9 mouse cellular contexts compared by ENCODE assay signal in genomic region chr10:80423562-80423961, GRCm38 (mm10). TPM values are rescaled to one million over a fixed set of nuclear protein-coding genes. Genes with fewer than 3 reads are reported as not detected.
A peak's percentile ranks its signal among the peaks of the same experiment; 100 is the strongest.
DNase-seq lines count a peak whose midpoint lies in the region; ATAC-seq and TF ChIP-seq lines count a peak whose summit lies in the region.
"Had no signal": no experiment of that assay in that cellular context is flagged by ENCODE, and none has a peak within 500 bp of the region (broad histone marks: within the 10 kb centered on the region; RNA-seq: fewer than 3 reads in every experiment).

No protein-coding gene starts in this region.

- no peak; a peak in 2 of 4 replicates for TF ChIP-seq POLR2A in MEL (IDR thresholded peaks at IDR 0.05; ENCODE audit: control insufficient read depth in 1 of 2, insufficient read depth in 1 of 2, low read depth in 1 of 2, low read length in 2 of 2, poor library complexity in 1 of 2)
- TF ChIP-seq POLR2A in kidney, adult 2 months (IDR thresholded peaks at IDR 0.05; ENCODE audit: low read depth, low read length): no peak

- no peak overlapping the region for H3K4me2 ChIP-seq in kidney, embryonic 16.5 days (replicated peaks; ENCODE audit: low read depth, low read length)
- H3K4me2 ChIP-seq in forebrain, embryonic 13.5 days: no peak overlapping the region

- H3K27me3 ChIP-seq in kidney, embryonic 16.5 days (ENCODE audit: insufficient read depth, low read length): no peaks in the 10 kb centered on the region
- H3K27me3 ChIP-seq in MEL (ENCODE audit: control insufficient read depth in 1 of 2, insufficient read depth in 2 of 2, low read length in 2 of 2): no peaks in the 10 kb centered on the region
- H3K27me3 ChIP-seq in forebrain, embryonic 13.5 days: no peaks in the 10 kb centered on the region
- H3K27me3 ChIP-seq in kidney, adult 2 months (replicated peaks; ENCODE audit: control insufficient read depth, insufficient read depth, low read length): no peaks in the 10 kb centered on the region

- TF ChIP-seq RAD21 in MEL (IDR thresholded peaks at IDR 0.05; ENCODE audit: low read depth, low read length): no peak

- TF ChIP-seq CTCF in MEL (IDR thresholded peaks at IDR 0.05 in 2 of 3, conservative IDR thresholded peaks at IDR 0.05 in 1 of 3; ENCODE audit: control insufficient read depth in 1 of 3, insufficient read depth in 1 of 3, low read depth in 2 of 3, low read length in 3 of 3, poor library complexity in 1 of 3, severe bottlenecking in 1 of 3): no peak
- TF ChIP-seq CTCF in layer of hippocampus, adult 2 months (conservative IDR thresholded peaks at IDR 0.05): no peak
- TF ChIP-seq CTCF in kidney, adult 2 months (conservative IDR thresholded peaks at IDR 0.05; ENCODE audit: insufficient read depth, insufficient read length, low read depth, low read length): no peak

- H3K9me3 ChIP-seq in kidney, embryonic 16.5 days (ENCODE audit: low read length): peaks cover 6% of the 10 kb centered on the region; the same call in 1 of the 2 replicates
- H3K9me3 ChIP-seq in MEL (replicated peaks; ENCODE audit: insufficient read depth, low read length): no peaks in the 10 kb centered on the region
- peaks cover 6% of the 10 kb centered on the region; the same call in 1 of the 2 replicates for H3K9me3 ChIP-seq in forebrain, embryonic 13.5 days (replicated peaks)

- 59% methylated on average over 4 of the region's 4 CpGs for WGBS in kidney, embryonic 16.5 days
- 57% methylated on average over 4 of the region's 4 CpGs for WGBS in forebrain, embryonic 13.5 days
- 57% methylated on average over 4 of the region's 4 CpGs for WGBS in kidney, adult 2 months

- TF ChIP-seq EP300 in MEL (IDR thresholded peaks at IDR 0.05; ENCODE audit: low read depth in 1 of 2, low read length in 2 of 2): no peak

- ATAC-seq in kidney, embryonic 16.5 days (ENCODE audit: low FRiP score, low TSS enrichment): 0 out of 2 replicates have a peak, but pooled peaks have one; percentile 43
- ATAC-seq in forebrain, embryonic 13.5 days: no peak

- peaks cover 75% of the 10 kb centered on the region for H3K36me3 ChIP-seq in kidney, embryonic 16.5 days (ENCODE audit: insufficient read depth, low read length)
- peaks cover 12 to 43% of the 10 kb centered on the region in 2 experiments for H3K36me3 ChIP-seq in MEL (ENCODE audit: control insufficient read depth in 1 of 2, insufficient read depth in 2 of 2, low read length in 2 of 2)
- peaks cover 94% of the 10 kb centered on the region for H3K36me3 ChIP-seq in forebrain, embryonic 13.5 days (ENCODE audit: poor library complexity, severe bottlenecking)
- H3K36me3 ChIP-seq in kidney, adult 2 months (ENCODE audit: control insufficient read depth, insufficient read depth, low read length): no peaks in the 10 kb centered on the region

- no peak overlapping the region for H3K9ac ChIP-seq in kidney, embryonic 16.5 days (replicated peaks; ENCODE audit: low read length)
- H3K9ac ChIP-seq in MEL (ENCODE audit: control insufficient read depth, low read depth, low read length, poor library complexity, severe bottlenecking): 0 out of 2 replicates have a peak overlapping the region, but pooled peaks have one; percentile 13
- H3K9ac ChIP-seq in forebrain, embryonic 13.5 days: no peak overlapping the region

- DNase-seq in kidney, adult 8-10 months: no peak
- DNase-seq in MEL (ENCODE audit: low read depth, low spot score): peak; percentile 80
- DNase-seq in retina, embryonic 14.5 days (ENCODE audit: low spot score): peak; percentile 61
- no peak for DNase-seq in layer of hippocampus, adult 2 months (ENCODE audit: low spot score in 2 of 2)
- no peak for DNase-seq in kidney, adult 2 months
- no peak for DNase-seq in cerebellum, adult 11 months

- H3K4me1 ChIP-seq in kidney, embryonic 16.5 days (ENCODE audit: insufficient read depth, low read length): peaks cover 4% of the 10 kb centered on the region; the same call in 1 of the 2 replicates
- H3K4me1 ChIP-seq in MEL (ENCODE audit: control insufficient read depth in 1 of 2, insufficient read depth in 2 of 2, low read length in 2 of 2): peaks cover 23 to 55% of the 10 kb centered on the region in 2 experiments
- H3K4me1 ChIP-seq in forebrain, embryonic 13.5 days: peaks cover 53% of the 10 kb centered on the region
- no peaks in the 10 kb centered on the region for H3K4me1 ChIP-seq in kidney, adult 2 months (ENCODE audit: control insufficient read depth, insufficient read depth, low read length)

- H3K4me3 ChIP-seq in kidney, embryonic 16.5 days (ENCODE audit: low read length): no peak overlapping the region
- H3K4me3 ChIP-seq in MEL (ENCODE audit: control insufficient read depth in 1 of 2, insufficient read depth in 1 of 2, low read depth in 2 of 2, low read length in 2 of 2): no peak overlapping the region
- H3K4me3 ChIP-seq in forebrain, embryonic 13.5 days: no peak overlapping the region
- H3K4me3 ChIP-seq in layer of hippocampus, adult 2 months: no peak overlapping the region
- no peak overlapping the region for H3K4me3 ChIP-seq in kidney, adult 2 months (ENCODE audit: insufficient read depth, low read depth, low read length)
- H3K4me3 ChIP-seq: myocyte had no signal

- H3K27ac ChIP-seq in kidney, embryonic 16.5 days (ENCODE audit: low read length): no peak overlapping the region
- H3K27ac ChIP-seq in MEL (ENCODE audit: control insufficient read depth, low read depth, low read length): peak overlapping the region; percentile 93; the same call in 1 of the 2 replicates
- peak overlapping the region; percentile 79; the same call in 1 of the 2 replicates for H3K27ac ChIP-seq in forebrain, embryonic 13.5 days
- no peak overlapping the region for H3K27ac ChIP-seq in layer of hippocampus, adult 2 months
- H3K27ac ChIP-seq in kidney, adult 2 months (ENCODE audit: insufficient read depth, low read depth, low read length): no peak overlapping the region

- H3K79me2 ChIP-seq in MEL (ENCODE audit: control insufficient read depth, insufficient read depth, low read length, poor library complexity): peaks cover 4% of the 10 kb centered on the region

TF ChIP-seq in MEL, 35 proteins besides CTCF, POLR2A, EP300 and RAD21:
- no peak for TF ChIP-seq KAT2A (conservative IDR thresholded peaks at IDR 0.05; ENCODE audit: low read depth, low read length)
- no peak for TF ChIP-seq CHD2 (IDR thresholded peaks at IDR 0.05; ENCODE audit: low read length)
- TF ChIP-seq ZC3H11A (IDR thresholded peaks at IDR 0.05; ENCODE audit: low read depth, low read length): no peak
- no peak for TF ChIP-seq NRF1 (IDR thresholded peaks at IDR 0.05; ENCODE audit: insufficient read depth, low read depth, low read length, poor library complexity, severe bottlenecking)
- no peak for TF ChIP-seq MAZ (IDR thresholded peaks at IDR 0.05; ENCODE audit: low read depth, low read length)
- TF ChIP-seq TBP (IDR thresholded peaks at IDR 0.05; ENCODE audit: low read depth, low read length): no peak

RNA-seq across cellular contexts. Expression of gene Tcf3, which starts 9.9 kb away (rescaled TPM):
- 118 and 126 TPM in 2 replicates for polyA plus RNA-seq in kidney, embryonic 16.5 days (2015; fragmentation: Nextera tagmentation; extraction: Ambion mirVana)
- total RNA-seq in MEL (2012; rRNA removed): 113 and 125 TPM in 2 replicates
- polyA plus RNA-seq in MEL (2012; ENCODE audit: insufficient read depth in 1 of 2, insufficient read length in 2 of 2, low read depth in 1 of 2, low replicate concordance in 2 of 2, missing spikeins in 1 of 2): 100 to 1,000 TPM in 1 of 2 experiments, not detected in 1; 258 TPM
- 112 and 119 TPM in 2 replicates for polyA plus RNA-seq in forebrain, embryonic 13.5 days (2015; fragmentation: Nextera tagmentation; extraction: Ambion mirVana)
- total RNA-seq in layer of hippocampus, adult 2 months (2021): 10 to 100 TPM; 27.6 to 31.6 TPM
- polyA plus RNA-seq in kidney, adult 2 months (2012; rRNA removed): 33.3 and 38.6 TPM in 2 replicates

RNA-seq across cellular contexts. Expression of gene Uqcr11, which starts 16.9 kb away (rescaled TPM):
- 840 and 906 TPM in 2 replicates for polyA plus RNA-seq in kidney, embryonic 16.5 days (2015; fragmentation: Nextera tagmentation; extraction: Ambion mirVana)
- total RNA-seq in MEL (2012; rRNA removed): 879 and 935 TPM in 2 replicates
- polyA plus RNA-seq in MEL (2012; ENCODE audit: insufficient read depth in 1 of 2, insufficient read length in 2 of 2, low read depth in 1 of 2, low replicate concordance in 2 of 2, missing spikeins in 1 of 2): 100 to 1,000 TPM in 1 of 2 experiments, not detected in 1; 481 TPM
- polyA plus RNA-seq in forebrain, embryonic 13.5 days (2015; fragmentation: Nextera tagmentation; extraction: Ambion mirVana): 593 and 623 TPM in 2 replicates
- total RNA-seq in layer of hippocampus, adult 2 months (2021): 100 to 1,000 TPM; 404 to 413 TPM
- polyA plus RNA-seq in kidney, adult 2 months (2012; rRNA removed): 3,960 and 3,968 TPM in 2 replicates

RNA-seq across cellular contexts. Expression of gene Mbd3, which starts 24.2 kb away (rescaled TPM):
- 266 and 277 TPM in 2 replicates for polyA plus RNA-seq in kidney, embryonic 16.5 days (2015; fragmentation: Nextera tagmentation; extraction: Ambion mirVana)
- 81.4 and 86.9 TPM in 2 replicates for total RNA-seq in MEL (2012; rRNA removed)
- polyA plus RNA-seq in MEL (2012; ENCODE audit: insufficient read depth in 1 of 2, insufficient read length in 2 of 2, low read depth in 1 of 2, low replicate concordance in 2 of 2, missing spikeins in 1 of 2): 100 to 1,000 TPM in 1 of 2 experiments, not detected in 1; 289 TPM
- polyA plus RNA-seq in forebrain, embryonic 13.5 days (2015; fragmentation: Nextera tagmentation; extraction: Ambion mirVana): 304 and 319 TPM in 2 replicates
- total RNA-seq in layer of hippocampus, adult 2 months (2021): 100 to 1,000 TPM; 147 to 149 TPM
- polyA plus RNA-seq in kidney, adult 2 months (2012; rRNA removed): 143 and 151 TPM in 2 replicates

RNA-seq across cellular contexts. Expression of gene Mex3d, which starts 36.1 kb away (rescaled TPM):
- 3.8 and 5.1 TPM in 2 replicates for polyA plus RNA-seq in kidney, embryonic 16.5 days (2015; fragmentation: Nextera tagmentation; extraction: Ambion mirVana)
- 14.1 and 15.6 TPM in 2 replicates for total RNA-seq in MEL (2012; rRNA removed)
- 10 to 100 TPM in 1 of 2 experiments, not detected in 1; 18.8 TPM for polyA plus RNA-seq in MEL (2012; ENCODE audit: insufficient read depth in 1 of 2, insufficient read length in 2 of 2, low read depth in 1 of 2, low replicate concordance in 2 of 2, missing spikeins in 1 of 2)
- polyA plus RNA-seq in forebrain, embryonic 13.5 days (2015; fragmentation: Nextera tagmentation; extraction: Ambion mirVana): 15.5 and 16.6 TPM in 2 replicates
- 10 to 100 TPM; 15.5 to 17.1 TPM for total RNA-seq in layer of hippocampus, adult 2 months (2021)
- polyA plus RNA-seq in kidney, adult 2 months (2012; rRNA removed): 7.9 and 11.9 TPM in 2 replicates

Comparison
In these comparisons a context has a peak if more than half of its experiments do, and no peak if none do; other contexts are left out.
1. H3K27ac ChIP-seq: peak in MEL (single experiment) and forebrain, embryonic 13.5 days (single experiment); none in kidney, embryonic 16.5 days (single experiment), layer of hippocampus, adult 2 months (single experiment) and kidney, adult 2 months (single experiment).
2. DNase-seq: peak in MEL (single experiment) and retina, embryonic 14.5 days (single experiment); none in kidney, adult 8-10 months (0 of 2), layer of hippocampus, adult 2 months (0 of 2), kidney, adult 2 months (single experiment) and cerebellum, adult 11 months (single experiment).